Mouse (Mus musculus): ENCODE results near the gene Dcn. TPM values are rescaled to one million over a fixed set of nuclear protein-coding genes. Genes with fewer than 3 reads are reported as not detected.

Gene Dcn
- total RNA-seq, 2 experiments from 2014 or later, result 49.4 to 61.9 TPM

DNA sequence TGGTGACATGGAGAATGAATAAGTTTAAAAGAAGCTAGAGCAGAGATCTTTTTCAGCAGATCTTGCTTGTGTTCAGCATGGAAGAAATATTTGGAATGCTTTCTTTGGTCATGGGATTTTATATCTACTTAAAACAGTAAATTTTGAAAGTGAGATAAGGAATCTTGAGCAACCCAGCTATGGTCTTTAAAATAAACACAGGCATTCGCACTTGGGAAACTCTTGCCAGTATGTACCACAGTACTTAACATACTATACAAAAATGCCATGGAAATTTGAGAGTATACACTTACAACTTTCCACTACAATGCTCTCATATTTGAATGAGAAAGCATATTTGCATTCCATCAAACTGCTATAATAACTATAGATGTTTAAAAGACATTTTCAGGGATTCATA, 68.3 kb downstream of the Dcn start:
- DNase-seq (ENCODE audit: low spot score in 2 of 2), result no peak

DNA sequence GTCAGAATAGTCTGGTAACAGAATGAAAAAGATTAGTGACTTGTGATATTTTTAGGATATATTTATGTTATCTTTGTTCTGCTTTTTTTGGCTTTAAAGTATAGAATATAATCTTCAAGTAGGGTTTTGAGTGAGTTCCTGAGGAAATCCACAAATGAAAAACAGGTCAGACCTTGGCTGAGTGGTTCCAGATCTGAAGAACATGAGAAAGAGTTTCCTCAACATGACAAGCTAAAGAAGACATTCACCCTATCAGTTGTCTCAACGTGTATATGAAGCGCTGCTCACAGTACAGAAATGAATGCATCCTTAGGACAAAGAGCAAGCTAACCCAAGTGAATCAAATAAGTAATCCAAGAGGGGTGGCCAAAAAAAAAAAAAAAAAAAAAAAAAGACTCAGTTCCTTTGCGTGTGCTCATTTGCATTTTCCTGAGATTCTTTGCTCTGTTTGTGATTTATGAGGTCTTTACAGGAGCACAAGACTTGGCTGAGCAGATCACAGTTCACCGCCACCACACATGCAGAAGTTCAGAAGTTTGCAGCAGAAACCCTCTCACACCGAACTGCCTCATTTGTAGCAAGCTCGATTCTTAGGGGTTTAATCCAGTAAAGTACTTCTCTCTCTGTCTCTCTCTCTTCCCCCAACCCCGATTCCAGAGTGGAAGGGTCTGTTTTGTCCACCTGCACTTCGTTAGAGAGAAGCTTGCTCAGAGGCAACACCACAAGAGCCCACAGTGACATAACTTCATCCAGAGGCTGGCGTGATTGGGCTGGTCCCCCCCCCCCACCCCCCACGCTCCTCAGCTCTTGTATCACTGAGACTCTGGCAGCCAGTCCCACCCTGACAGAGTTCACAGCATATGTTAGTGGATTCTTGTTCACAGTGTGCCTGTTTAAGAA, 85.8 kb downstream of the Dcn start, which contains the start of gene Lum:
Gene Lum (plus strand): TSS at position 172 of the 900 bp plus-strand sequence.
- no peak for DNase-seq (ENCODE audit: low spot score in 2 of 2)

DNA sequence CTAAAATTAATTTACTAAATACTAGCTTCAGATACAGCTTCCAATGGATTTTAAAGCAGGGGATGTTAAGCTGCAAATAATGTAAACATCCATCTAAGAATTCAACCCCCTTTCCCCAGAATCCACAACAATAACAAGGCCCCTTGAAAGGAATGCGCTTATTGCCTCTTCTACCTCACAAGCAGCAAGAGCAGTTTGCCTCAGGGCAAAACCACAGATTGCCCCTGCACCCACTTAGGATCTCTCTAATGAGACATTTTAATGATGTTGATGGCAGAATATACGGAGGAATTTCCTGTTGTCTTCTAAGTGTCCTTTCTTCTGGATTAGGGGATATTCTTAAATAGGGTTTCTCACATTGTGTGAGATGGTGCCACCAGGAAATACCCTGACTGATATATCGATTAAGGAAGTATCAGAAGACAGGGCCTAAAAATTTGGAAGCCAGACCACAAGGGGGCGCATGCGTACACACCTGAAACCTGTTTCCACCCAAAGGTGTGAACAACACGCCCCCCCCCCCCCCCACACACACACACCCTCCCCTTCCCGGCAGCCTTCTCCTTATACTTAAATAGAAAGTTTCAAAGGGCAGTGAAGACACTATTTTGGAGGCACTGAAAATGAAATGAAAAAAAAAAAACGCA, 88.2 kb downstream of the Dcn start:
- DNase-seq (ENCODE audit: low spot score in 2 of 2), result no peak

Other genes starting within 250 kb of the Dcn start
- 1 to 10 TPM; 5.9 to 6.2 TPM for gene Lum, start 85.5 kb downstream of the Dcn start, total RNA-seq (2021)
- gene Kera, start 127.3 kb downstream of the Dcn start, total RNA-seq (2021), result not detected
- not detected for gene Epyc, start 164.5 kb downstream of the Dcn start, total RNA-seq (2021)
- gene Ccer1, start 213.4 kb downstream of the Dcn start, total RNA-seq (2021), result not detected
- under 1 TPM; 0.27 to 0.28 TPM for gene C030005K15Rik, start 247.1 kb downstream of the Dcn start, total RNA-seq (2021)

Data from layer of hippocampus, adult 18-20 months (tissue).